Mouse (Mus musculus) fat pad, adult 2 months (tissue): ENCODE results near the gene Dnase1l2.
"Not testable (repeated sequence)": the region's sequence is repeated elsewhere in the genome, so short reads cannot be mapped to it uniquely, and the experiment has no call there.

ENCODE experiments used
- DNase-seq: peaks from one replicate; pipeline ENCODE4 v3.0.0-alpha.2; 2011; ENCODE audit warnings: low read depth, low spot score; ENCODE audit errors: extremely low read depth

Dnase1l2 gene

DNA sequence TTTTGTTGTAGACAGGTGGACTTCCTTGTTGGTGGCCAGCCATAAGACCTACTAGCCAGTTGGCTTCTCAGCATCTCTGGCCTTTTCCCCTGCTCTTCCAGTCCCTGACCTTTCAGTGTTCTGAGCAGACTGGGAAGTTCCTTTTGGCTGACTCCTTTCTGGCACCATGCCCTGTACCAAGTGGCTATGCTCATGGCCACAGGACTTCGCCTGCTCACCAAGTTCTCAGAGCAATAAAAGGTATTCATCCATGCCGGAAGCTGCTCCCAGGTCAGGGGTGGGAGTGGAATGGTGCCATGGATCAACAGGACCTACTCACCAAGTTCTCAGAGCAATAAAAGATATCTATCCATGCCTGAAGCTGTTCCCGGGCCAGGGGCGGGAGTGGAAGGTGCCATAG lies 29.6 kb upstream of the Dnase1l2 start:
- DNase-seq, result peak; percentile 78

- DNase-seq, result no peak
Measured at GRCm38 (mm10) chr17:24470701-24471527, 28.0 kb upstream of the Dnase1l2 start.

DNA sequence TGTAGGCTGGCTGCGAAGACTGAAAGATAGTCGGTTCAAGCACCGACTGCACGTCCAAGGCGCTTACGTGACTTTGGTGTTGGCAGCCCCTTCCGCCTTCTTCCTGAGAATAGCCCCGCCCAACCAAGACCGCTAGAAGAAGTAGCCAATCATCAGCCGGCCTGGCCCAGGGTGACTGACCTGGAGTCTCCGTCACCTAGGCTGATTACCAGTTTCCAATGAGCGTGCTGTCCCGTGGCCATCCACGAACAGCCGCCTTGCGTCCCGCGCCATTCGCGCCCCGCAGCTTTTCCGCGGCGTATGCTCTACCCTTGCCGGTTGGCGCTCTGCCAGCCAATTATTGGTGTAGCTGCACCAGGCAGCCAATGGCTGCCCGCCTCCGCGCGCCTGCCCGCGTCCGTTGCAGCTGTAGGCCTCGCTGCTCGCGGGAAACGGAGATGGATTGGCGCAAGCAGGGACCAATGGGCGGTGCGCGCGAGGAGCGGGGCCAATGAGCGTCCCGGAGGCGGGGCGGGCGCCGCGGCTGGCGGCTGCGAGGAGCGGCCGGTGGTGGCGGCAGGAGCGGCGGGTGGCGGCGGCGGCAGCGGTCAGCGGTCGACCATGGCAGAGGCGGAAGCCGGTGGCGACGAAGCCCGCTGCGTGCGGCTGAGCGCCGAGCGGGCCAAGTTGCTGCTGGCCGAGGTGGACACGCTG lies 27.2 kb upstream of the Dnase1l2 start, which contains the start of the genes E4f1 and Pgp:
Gene E4f1 (minus strand): TSS at position 404 of the 693 bp plus-strand sequence.
Gene Pgp (plus strand): TSS at position 483 of the 693 bp plus-strand sequence.
- DNase-seq, result peak; percentile 72

GRCm38 (mm10) chr17:24469336-24469909 lies 26.5 kb upstream of the Dnase1l2 start:
- no peak for DNase-seq

GRCm38 (mm10) chr17:24468636-24469246 lies 25.8 kb upstream of the Dnase1l2 start:
- DNase-seq, result no peak

DNA sequence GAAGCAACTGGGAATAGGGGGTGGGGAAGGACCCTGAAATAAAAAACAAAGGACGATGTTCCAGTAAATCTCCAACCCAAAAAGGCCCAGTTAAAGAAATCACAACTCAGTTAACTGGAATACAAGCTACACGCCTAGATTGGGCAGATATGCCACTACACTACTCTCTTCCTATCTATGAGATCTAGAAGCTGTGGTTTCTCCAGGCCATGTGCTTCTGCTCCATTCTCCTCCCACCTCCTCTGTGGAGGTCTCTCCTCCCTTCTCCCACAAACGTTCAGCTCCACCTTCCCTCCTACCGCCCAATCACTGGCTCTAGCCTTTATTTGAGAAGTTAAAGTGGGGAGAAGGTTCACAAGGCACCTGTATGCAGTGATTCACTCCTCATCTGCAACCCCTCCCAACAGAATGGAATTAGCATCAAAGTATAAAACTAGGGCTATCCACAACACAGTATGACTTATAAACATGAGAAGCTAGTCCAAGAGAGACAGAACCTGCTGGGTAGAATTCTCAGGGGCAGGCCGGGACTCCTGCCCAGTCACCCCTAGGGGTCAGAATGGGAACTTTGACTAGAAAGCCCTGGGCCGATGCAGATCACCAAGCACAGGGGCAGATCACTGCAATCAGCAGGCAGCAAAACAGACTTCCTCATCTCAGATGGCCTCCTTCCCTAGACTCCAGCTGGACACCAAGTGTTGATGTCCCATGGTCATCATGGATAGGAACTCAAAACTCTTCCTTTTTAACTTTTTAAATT lies 20.6 kb upstream of the Dnase1l2 start:
- DNase-seq, result no peak

DNA sequence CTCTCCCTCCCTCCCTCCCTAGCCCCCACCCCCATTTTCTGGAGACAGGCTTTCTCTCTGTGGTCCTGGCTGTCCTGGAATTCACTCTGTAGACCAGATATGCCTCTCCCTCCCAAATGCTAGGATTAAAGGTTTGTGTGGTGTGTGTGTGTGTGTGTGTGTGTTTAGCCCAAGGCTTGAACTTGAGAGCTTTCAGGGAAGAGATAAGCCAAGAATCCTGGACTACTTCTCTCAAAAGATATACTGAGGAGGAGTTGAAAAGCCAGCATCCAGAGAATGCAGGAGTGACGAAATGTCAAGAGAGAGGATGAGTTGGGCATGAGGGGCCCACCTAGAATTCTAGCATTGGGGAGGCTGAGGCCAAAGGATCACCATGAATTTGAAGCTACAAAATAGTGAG lies 20.0 kb upstream of the Dnase1l2 start:
- no peak for DNase-seq

- no peak for DNase-seq
Measured at GRCm38 (mm10) chr17:24461580-24461979, 18.7 kb upstream of the Dnase1l2 start.

DNA sequence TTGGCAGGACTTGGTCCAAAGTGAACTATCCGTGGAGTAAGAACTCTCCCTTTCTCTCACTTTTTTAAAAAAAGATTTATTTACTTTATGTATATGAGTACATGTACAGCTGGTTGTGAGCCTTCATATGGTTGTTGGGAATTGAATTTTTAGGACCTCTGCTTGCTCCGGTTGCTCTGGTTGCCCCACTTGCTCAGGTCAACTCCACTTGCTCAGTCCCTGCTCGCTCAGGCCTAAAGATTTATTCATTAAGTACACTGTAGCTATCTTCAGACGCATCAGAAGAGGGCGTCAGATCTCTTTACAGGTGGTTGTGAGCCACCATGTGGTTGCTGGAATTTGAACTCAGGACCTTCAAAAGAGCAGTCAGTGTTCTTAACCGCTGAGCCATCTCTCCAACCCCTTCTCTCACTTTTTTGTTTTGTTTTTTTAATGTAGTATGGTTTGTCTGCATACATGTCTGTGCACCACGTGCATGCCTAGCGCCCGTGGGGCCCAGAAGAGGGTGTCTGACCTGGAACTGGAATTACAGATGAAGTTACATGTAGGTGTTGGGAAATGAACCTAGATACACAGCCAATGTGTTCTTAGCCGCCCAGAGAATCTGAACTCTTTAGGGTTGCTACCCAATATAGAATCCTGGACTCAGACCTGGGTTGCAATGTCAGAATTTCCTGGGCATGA lies 12.8 kb upstream of the Dnase1l2 start:
- DNase-seq, result not testable (repeated sequence)

DNA sequence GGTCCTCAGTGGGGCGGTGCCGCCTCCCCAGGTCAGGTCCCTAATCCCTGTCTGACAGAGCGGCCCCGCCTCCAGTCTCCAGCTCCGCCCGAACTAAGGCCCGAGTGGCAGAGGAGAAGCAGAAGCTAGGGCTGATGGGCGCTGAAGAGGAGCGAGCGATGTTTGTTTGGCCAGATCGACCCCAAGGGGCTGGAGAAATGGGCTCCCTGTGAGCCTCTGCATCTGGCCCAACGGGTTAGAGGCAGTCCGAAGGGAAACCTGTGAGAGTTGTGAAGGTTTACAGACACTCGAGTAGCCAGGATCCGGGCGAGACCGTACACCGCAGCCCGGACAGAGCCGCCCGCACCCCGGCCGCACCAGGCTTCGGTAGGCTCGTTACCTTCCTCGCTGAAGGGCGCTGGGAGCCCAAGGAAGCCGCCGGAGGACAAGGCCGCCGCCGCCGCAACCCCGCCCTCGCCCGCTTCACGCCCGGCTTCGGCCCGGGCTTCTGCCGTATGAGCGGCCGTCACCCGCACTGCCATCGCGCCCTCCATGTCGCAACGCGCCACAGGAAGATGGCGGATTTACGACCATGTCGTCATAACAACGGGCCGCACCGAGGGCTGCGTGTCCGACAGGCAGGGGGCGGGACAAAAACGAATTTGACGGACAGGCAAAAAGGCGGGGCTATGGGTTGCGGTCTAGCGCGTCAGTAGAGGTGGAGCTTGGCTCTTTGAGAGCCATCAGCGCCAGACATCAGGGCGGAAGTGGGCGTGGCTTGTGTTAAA lies 12.0 kb upstream of the Dnase1l2 start:
- peak; percentile 90 for DNase-seq

DNA sequence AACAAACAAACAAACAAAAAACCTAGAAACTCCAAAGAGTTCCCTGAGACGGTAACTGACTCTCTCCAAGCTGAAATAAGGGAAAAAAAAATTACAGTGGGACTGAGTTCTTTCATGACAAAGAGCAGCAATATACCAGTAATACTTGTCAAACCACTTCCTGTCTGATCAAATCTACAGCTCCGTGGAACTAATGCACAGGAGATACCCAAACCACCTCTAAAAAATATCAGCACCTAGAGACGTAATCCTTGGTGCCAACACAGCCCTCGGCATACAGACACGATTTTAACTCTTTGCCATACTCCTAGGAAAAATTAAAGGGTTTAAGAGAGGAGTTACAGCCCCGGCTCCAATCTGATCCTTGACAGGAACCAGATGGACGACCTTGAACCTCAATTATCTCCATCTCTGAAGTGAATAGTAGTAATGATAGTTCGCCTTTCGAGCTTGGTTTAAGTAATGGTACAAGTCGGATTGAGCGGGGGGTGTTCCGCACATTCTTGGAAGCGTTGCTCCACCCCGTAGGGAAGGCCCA lies 11.4 kb upstream of the Dnase1l2 start:
- no peak for DNase-seq

DNA sequence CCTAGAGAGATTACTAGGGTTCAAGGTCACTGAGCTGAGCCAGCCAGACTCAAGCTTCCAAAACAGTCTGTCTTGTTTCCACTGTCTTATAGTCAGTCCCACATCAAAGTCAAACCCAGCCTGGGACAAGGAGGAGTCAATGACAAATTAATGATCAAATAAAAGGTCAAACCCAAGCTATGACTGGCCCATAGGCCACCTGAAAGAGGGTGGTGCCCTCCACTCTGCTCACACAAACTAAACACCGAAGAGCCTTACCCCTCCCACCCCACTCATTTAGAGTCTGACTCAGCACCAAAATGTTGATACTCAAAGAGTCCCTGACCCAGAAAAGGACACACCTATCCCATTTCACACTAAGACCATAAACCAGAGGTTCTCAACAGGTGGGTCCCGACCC lies 10.5 kb upstream of the Dnase1l2 start:
- DNase-seq, result no peak

DNA sequence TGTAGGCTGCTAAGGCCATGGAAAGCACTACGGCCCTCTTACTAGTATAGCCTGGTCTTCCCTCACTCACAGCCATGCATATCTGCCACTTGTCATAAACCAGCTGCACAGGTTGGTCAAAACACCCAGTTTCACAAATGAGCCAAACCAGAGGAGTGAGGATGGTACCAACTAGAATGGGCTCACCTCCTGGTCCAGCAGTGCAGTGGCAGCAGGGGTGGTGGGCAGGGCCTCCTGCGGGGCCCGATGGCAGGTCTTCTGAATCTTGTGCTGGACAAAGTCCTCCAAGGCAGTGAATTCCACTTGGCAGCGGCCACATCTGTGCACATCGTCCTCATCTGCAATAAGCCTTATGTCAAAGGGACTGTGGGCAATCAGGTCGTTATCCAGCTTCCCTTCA lies 8.3 kb upstream of the Dnase1l2 start:
- no peak for DNase-seq

DNA sequence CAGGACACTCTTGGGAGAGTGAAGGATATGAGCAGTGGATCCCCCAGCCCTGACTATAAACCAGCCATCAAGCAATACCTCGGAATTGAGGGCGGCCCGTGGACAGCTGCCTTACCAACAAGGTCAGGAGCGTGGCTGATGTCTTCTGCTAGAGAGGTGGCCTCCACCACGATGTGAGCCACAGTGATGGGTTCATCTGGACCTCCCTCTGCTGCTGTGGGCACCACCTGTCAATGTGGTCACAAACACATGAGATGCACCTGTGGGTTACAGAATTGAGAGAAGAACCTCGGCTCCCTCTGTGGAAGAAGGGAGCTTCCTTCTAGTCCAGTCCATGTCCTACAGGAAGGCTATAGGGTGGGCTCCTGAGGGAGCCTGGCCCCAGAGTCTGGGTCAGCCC lies 6.6 kb upstream of the Dnase1l2 start:
- DNase-seq, result no peak

GRCm38 (mm10) chr17:24446590-24446989 lies 3.7 kb upstream of the Dnase1l2 start:
- DNase-seq, result no peak

DNA sequence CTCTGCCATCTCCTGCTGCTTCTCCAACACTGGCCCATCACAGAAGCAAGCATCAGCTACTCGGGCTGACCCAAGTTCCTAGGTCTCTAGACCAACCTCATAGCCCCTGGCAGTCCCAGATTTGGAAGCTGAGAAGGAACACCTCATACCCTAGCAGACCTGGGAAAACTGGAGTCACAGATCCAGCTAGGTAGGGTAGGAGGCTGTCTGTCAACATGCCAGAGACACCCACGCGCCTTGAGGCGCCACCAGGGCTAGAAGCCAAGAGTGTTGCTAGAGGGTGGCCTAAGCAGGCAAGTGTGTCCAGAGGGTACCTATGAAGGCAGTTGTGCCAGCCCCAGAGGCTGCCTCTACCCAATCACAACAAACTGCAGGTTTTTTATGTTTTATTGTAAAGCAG lies 504 bp upstream of the Dnase1l2 start:
- peak; percentile 84 for DNase-seq

- DNase-seq, result no peak
Measured at GRCm38 (mm10) chr17:24442107-24442506, 798 bp downstream of the Dnase1l2 start.

DNA sequence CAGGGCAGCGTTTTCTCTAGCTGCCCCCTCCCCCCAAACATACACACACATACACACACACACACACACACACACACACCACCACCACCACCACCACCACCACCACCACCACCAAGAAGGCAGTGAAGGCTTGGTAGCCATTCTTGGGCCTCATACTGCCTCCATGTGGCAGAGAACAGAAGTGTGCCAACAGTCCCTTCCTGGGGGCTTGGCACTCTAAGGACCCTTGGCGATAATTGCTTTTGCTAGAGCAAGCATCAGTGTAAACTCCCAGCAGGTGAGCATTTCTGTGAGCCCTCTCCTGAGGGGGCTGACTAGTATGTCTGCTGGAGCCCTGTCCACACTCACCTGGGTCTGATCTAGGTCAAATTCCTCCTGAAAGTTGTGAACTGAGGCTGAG lies 1.8 kb downstream of the Dnase1l2 start:
- no peak for DNase-seq

DNA sequence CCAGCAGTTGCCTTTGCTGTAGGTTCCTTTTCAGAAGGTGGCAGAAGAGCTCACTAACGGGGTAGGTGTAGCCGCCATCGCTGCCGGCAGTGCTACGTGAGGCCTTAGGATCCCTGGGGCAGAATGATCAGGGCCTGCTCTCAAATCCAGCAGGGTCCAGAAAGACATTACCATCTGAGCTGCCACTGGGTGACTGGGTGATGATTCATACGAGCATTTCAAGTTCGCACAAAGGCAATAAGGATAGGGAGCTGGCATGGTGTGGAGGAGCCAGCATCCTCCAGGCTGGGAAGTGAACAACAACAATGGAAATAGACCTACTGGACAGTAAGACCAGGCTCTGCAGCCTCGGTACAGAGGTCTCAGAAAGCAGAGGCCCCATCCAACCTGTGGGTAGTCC lies 2.5 kb downstream of the Dnase1l2 start:
- no peak for DNase-seq
